Mouse (Mus musculus) heart, adult 2 months (tissue): ENCODE data around the gene Stam2.

Experiments used
- CTCF ChIP-seq: fragments of 200-600 bp; IDR thresholded peaks from 2 replicates; pipeline ENCODE4 v1.8.1; 2022; ENCODE audit warnings: antibody characterized with exemption, mild to moderate bottlenecking, moderate library complexity
- EP300 ChIP-seq: fragments of 200-500 bp; IDR thresholded peaks from 2 replicates; pipeline ENCODE4 v1.6.1; 2011; ENCODE audit warnings: low read depth, low read length, control low read depth; ENCODE audit not compliant: insufficient read depth
- POLR2A ChIP-seq: fragments of 200-500 bp; IDR thresholded peaks from 2 replicates; pipeline ENCODE4 v1.6.1; 2011; ENCODE audit warnings: mild to moderate bottlenecking, low read depth, low read length, control low read depth; ENCODE audit not compliant: insufficient read depth

DNA sequence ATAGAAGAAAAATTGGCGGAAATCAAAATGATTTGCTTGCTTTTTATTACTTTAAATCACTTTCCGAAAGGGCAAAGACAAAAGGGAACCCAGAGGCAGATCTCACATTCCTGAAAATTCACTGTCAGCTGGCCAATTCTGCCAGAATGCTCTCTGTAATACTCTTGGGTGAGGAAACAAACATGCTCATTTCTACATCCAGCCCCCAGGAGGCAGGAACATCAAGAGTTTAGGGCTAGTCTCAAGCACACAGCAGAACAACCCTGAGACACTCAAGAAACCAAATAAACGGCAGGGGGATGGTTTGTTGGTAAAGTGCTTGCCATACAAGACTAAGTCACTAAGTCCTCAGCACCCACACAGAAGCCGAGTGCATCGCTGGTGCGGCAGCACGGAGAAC is 9.5 kb downstream of the Stam2 start:
- TF ChIP-seq CTCF (no peak), EP300 (no peak), POLR2A (no peak)
